Mouse (Mus musculus) spleen, adult 2 months (tissue): ENCODE measurements around the gene Dld.

Experiments used
- CTCF ChIP-seq: fragments of 200-500 bp; IDR thresholded peaks from 2 replicates; pipeline ENCODE4 v1.5.1; 2011; ENCODE audit warnings: mild to moderate bottlenecking, inconsistent platforms; ENCODE audit not compliant: insufficient read depth, insufficient read length, insufficient replicate concordance; ENCODE audit errors: extremely low read depth
- POLR2A ChIP-seq: fragments of 200-500 bp; IDR thresholded peaks from 2 replicates; pipeline ENCODE4 v1.6.1; 2011; ENCODE audit warnings: low read depth, low read length, inconsistent platforms

DNA sequence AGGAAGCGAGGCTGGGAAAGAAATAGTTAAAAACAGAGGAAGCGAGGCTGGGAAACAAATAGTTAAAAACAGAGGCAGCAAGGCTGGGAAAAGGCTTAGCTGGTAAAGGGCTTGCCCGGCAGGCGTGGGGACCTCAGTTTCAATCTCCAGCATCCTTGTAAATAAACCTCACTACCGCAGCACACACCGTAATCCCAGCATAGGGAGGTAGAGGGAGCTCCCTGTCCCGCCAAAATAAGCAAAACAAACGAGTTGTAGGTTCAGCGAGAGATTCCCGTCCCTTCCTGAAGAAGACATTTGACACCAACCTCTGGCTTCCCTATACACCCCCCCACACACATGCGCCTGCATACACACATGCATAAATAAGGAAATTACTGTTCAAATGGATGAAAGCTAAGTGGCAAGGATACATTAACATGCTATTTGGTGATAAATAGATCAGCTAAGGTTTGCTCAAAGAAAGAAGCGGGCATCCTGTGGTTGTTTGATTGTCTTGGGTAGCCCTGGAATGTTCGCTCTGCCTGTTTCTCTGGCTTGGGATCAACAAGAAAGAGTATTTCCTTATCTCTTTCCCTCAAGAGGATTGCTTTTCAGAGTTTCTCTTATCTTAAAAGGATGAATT lies 25.2 kb upstream of the Dld start:
- no peak for TF ChIP-seq CTCF
- TF ChIP-seq POLR2A = no peak
